Mouse (Mus musculus): Measurements from ENCODE around the gene Cyb5d1.

Cyb5d1 gene

DNA sequence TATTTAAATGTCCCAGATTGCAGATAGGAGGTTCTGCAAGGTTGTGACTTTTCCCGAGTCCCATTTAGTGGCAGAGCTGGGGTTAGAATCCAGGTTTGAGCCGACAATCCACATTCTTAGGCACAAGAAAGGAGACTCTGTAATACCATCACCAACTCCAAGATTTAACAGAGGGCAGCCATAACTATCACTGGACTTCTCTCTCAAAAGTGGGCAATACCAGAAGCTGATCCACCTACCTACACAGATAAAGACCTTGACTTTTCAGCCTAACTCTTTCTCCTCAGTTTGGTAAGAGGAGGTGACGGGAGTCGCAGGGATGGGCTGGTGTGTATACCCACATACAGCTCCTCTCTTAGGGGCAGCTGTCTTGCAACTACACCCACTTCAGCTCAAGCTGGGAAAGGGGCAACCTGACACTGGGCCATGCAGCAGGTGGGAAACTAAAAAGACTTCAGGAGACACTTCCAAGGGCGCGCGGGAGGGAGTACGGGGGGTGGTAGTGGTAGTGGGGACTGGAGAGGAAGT lies 21.6 kb upstream of the Cyb5d1 start:
- in situ Hi-C loops (cut with MboI, MseI): loop anchor here (25.0 kb wide), 2 partner anchors 955 to 1245 kb away; partner anchors contain the start of genes Eno3, Pfn1 and Spag7

GRCm38 (mm10) chr11:69416509-69416908 lies 21.1 kb upstream of the Cyb5d1 start:
- in situ Hi-C loops (cut with MboI, MseI): loop anchor here (25.0 kb wide), 2 partner anchors 954 to 1246 kb away; partner anchors contain the start of genes Eno3, Pfn1 and Spag7

GRCm38 (mm10) chr11:69415668-69416451 lies 20.4 kb upstream of the Cyb5d1 start:
- in situ Hi-C loops (cut with MboI, MseI): loop anchor here (25.0 kb wide), 2 partner anchors 954 to 1246 kb away; partner anchors contain the start of genes Eno3, Pfn1 and Spag7

DNA sequence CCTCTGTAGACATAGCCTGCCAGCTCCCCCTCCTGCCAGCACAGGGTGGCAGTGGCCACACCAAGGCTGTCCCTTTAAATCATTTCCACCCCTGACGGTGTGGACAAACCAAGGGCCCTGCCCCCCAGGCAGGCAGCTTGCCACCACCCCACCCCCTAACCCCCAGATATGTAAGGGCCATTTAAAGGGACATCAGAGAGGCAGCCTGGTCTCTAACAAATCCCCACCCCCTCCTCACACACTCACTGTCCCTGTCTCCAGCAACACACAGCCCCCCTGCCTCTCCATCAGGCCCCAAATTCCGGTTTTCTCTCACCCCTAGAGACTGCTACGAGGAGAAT lies 19.9 kb upstream of the Cyb5d1 start:
- in situ Hi-C loops (cut with MboI, MseI): loop anchor here (25.0 kb wide), 2 partner anchors 953 to 1247 kb away; partner anchors contain the start of genes Eno3, Pfn1 and Spag7

DNA sequence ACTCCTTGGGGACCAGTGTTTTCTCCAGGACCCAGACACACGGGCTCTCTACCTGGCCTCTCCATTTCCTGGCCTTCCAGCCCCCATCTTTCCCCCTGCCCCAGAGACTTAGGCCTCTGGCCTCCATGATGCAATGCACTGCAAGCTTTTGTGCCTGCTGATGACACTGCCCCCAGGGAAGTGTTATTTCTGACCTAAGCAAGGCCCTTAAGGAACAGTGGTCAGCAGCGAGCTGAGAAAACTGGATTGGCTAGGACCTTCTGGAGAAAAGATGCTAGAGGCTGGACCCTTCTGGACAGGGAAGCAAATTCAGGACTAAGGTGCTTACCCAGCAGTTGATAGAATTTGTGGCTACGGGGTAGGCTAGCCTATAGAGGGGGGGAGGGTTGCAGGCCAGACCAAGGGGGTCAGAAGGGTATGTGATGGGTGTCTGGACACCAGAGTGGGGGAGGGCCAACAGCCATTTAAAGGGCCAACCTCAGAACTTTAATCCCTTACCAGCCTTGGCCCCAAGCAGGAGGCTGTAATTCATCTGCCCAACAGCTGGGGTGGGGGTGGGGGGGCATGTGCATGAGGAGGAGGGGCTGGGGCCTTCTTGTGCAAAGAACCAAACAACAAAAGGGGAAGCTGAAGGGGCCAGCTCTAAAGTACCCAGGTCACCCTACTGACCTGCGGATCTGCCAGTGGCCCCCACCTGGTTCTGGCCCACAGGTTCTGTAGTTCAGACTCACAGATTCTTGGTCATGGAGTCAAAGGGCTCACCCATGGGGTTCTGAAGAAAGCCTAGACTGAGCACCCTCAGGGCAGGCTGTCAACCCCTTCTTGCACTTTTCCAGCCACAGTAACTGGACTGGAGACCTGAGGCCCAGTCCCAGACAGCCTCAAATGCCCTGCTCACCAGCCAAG lies 19.2 kb upstream of the Cyb5d1 start:
- in situ Hi-C loops (cut with MboI, MseI): loop anchor here (5.0 to 25.0 kb wide), 3 partner anchors 608 to 1248 kb away; partner anchors contain the start of genes Eno3, Pfn1 and Spag7

- in situ Hi-C loops (cut with MboI, MseI): loop anchor here (5.0 to 25.0 kb wide), 3 partner anchors 609 to 1249 kb away; partner anchors contain the start of genes Eno3, Pfn1 and Spag7
Measured at GRCm38 (mm10) chr11:69413221-69414181, 18.1 kb upstream of the Cyb5d1 start, which contains the start of gene Kdm6b. Kdm6b (minus strand) TSS chr11:69413675.

DNA sequence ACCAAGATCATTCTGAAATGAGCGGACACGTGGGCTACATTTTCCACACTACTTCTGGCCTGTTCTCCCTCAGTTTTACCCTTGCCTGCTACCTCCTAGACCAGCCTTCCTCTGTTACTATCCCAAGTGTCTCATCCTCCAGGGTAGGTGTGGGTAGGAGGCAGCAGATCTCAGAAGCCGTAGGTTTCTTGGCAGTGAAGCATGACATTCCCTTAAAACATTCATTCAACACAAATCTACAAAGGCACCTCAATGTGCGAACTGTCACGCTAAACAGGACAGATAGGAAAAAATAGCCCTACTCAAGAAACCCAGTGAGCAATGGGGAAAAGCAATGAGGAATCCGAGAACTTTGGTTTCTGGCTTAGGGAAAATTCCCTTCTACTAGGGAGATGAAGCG lies 17.1 kb upstream of the Cyb5d1 start:
- in situ Hi-C loops (cut with MboI, MseI): loop anchor here (5.0 to 25.0 kb wide), 3 partner anchors 610 to 1250 kb away; partner anchors contain the start of genes Eno3, Pfn1 and Spag7

DNA sequence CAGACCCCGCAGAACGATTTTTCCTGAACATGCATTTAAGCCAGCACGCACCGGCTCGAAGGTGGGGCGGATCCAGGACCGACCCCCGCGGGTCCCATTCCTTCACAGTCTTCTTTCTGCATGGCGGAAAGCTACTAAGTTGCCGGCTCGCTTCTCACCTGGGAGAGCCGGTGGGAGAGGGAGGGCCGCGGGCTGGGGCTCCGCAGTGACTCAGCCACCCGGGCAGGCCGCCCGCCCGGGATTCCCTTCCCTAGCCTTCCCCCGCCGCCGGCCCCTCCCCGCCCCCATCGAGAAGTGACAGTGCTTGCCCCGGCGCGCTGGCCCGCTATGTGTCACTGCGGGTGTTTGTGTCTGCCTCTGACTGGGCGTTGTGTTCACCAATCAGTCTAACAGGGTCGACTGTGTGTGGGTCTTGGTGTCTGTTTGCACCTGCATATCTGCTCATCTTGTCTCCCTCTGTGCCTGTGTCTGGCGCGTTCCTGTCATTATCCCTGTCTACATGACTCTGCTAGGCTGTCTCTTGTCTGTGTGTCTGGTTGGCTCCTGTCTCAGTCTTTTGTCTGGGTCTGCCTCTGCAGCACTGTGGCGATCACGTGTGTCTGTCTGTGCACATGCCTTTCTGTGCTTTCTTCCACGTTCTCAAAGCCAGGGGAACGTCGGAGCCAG lies 16.2 kb upstream of the Cyb5d1 start:
- in situ Hi-C loops (cut with MboI, MseI): loop anchor here (5.0 to 25.0 kb wide), 3 partner anchors 611 to 1251 kb away; partner anchors contain the start of genes Eno3, Pfn1 and Spag7

- in situ Hi-C loops (cut with MboI, MseI): loop anchor here (5.0 to 25.0 kb wide), 3 partner anchors 611 to 1251 kb away; partner anchors contain the start of genes Eno3, Pfn1 and Spag7
Measured at GRCm38 (mm10) chr11:69411073-69411535, 15.7 kb upstream of the Cyb5d1 start.

DNA sequence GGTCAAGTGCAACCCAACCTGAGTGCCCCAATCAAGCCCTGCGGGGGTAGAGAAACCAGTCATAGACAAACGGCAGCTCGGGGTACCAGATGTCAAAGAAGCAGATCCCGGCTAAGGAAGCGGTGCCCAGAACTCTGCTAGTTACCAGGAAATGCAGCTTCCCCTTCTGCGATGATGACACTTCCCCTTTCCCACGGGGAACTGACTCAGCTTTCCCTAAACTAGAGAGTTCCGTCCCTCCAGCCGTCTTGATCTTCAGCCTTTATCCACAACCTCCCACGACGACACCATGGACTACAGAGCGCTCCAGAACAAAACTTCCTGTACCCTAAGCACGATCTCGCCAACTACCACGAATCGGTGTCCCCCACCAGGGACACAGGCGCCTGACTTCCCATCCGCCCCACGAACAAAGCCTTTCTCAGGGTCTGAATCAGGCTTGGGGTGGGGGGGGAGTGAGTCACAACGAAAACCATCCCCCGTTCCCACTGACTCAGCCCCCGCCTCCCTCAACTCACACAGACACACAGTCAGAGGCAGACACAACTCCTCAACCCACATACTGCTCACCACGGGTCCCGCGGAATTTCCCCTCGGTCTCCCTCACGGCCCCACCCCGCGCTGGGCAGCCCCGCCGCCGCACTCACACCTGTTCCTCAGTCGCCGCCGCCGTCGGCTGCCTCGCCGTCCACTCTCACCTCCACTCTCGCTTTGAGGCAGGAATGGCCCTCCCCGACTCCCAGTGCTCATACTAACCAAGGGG lies 15.1 kb upstream of the Cyb5d1 start:
- in situ Hi-C loops (cut with MboI, MseI): loop anchor here (5.0 to 25.0 kb wide), 3 partner anchors 612 to 1252 kb away; partner anchors contain the start of genes Eno3, Pfn1 and Spag7

GRCm38 (mm10) chr11:69410045-69410309 lies 14.5 kb upstream of the Cyb5d1 start:
- in situ Hi-C loops (cut with MboI, MseI): loop anchor here (5.0 to 25.0 kb wide), 3 partner anchors 612 to 1252 kb away; partner anchors contain the start of genes Eno3, Pfn1 and Spag7

DNA sequence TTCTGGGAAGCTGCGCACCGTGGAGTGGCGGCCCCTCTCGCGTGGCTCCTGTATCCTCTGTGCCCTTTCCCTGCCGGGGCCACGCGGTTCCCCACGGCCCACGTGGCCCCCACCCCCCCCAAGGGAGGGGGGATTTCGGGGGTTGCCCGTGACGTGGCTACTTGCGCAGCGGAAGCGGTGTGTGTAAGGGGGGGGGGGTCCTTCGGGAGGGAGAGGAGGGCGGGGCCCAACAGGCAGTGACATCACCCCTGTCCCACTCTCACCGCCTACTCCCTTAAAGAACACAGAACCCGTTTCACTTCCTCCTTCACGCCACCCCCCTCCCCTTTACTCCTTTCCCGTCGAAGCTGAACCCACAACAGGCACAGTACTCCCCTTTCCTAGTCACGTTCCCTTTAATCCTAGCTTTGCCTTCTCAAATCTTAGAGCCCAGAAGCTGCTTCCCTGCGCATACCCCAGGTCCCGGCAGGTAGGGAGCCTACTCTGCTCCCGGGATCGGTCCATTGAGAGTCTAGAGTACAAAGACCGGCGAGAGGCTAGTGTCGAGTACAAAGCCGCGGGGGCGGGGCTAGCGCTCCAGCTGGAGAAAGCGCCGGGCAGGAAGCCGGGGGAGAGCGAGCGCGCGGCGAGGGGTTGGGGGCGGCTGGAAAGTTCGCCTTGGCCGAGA lies 14.1 kb upstream of the Cyb5d1 start:
- in situ Hi-C loops (cut with MboI, MseI): loop anchor here (5.0 to 25.0 kb wide), 4 partner anchors 485 to 1253 kb away; partner anchors contain the start of genes Acap1, Eno3, Pfn1 and Spag7

- in situ Hi-C loops (cut with MboI, MseI): loop anchor here (10.0 to 25.0 kb wide), 3 partner anchors 486 to 1254 kb away; partner anchors contain the start of genes Acap1, Eno3, Pfn1 and Spag7
Measured at GRCm38 (mm10) chr11:69408541-69409377, 13.3 kb upstream of the Cyb5d1 start.

- in situ Hi-C loops (cut with MboI, MseI): loop anchor here (10.0 to 25.0 kb wide), 3 partner anchors 487 to 1255 kb away; partner anchors contain the start of genes Acap1, Eno3, Pfn1 and Spag7
Measured at GRCm38 (mm10) chr11:69407724-69408004, 12.2 kb upstream of the Cyb5d1 start.

GRCm38 (mm10) chr11:69406867-69407723 lies 11.7 kb upstream of the Cyb5d1 start:
- in situ Hi-C loops (cut with MboI, MseI): loop anchor here (10.0 to 25.0 kb wide), 3 partner anchors 488 to 1255 kb away; partner anchors contain the start of genes Acap1, Eno3, Pfn1 and Spag7

- in situ Hi-C loops (cut with MboI, MseI): loop anchor here (10.0 to 25.0 kb wide), 3 partner anchors 489 to 1256 kb away; partner anchors contain the start of genes Acap1, Eno3, Pfn1 and Spag7
Measured at GRCm38 (mm10) chr11:69406282-69406681, 10.9 kb upstream of the Cyb5d1 start.

Measured in regulatory T cell (primary cell).